Mouse (Mus musculus): ENCODE measurements at regions not wholly inside any gene's neighbourhood (a gene's known extent, or its start where the extent isn't known, plus 50 kb on each side); places are given as distances from the start of the nearest gene placed in this dataset.

DNA sequence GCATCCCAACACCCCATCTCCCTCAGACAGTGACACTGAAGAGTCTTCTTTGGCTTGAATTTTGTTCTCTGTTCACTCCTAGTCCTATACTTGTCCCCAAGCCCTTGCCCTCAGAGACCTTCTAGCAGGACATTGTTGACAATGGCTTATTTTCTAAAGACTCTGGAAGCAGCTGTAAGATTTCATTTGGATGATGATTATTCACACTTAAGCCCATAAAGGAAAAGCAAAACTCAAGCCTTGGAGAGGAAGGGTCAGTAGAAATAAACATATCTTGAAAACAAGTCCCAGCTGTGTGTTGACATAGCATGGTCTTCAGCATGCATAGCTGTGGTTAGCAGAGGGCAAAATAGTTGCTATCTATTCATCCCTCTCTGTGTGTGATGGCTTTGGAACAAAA, 59.9 kb upstream of the Cdh11 start:
- no peak for DNase-seq

DNA sequence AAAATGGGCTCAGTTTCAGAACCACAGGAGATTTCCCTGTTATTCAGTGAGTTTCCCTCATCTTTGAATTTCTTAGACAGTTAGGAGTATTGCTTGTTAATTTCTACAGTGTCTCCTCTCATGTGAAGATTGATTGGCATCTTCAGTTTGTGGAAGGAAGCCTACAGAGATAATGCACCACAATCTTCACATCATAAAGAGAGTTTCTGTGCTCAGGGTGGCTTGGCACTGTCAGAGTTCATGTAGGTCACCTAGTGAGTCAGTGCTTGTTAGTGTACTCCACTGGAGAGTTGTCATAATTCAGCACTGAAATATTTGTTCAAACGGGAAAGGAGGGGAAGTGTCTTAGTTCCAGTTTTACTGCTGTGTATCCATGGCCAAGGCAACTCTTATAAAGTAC, 74.6 kb upstream of the Cdh11 start:
- DNase-seq, result no peak

DNA sequence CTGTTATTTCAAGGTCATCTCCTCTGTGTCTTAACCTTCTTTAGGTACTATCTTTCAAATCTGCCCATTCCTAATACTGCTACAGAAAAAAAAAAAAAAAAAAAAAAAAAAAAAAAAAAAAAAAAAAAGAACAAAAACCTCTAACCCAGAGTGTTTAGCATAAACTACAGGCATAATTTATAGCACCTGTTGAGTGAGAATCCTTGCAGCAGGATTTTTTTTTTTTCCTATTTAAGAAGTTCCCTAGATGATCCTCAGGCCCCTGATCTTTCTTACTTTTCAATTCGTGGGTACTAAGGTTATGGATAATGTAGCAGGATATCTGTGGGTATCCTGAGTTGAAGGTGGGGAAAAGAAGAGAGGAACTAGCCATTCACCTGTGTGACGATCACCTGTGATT, 114.1 kb upstream of the Cdh11 start:
- DNase-seq, result no peak

DNA sequence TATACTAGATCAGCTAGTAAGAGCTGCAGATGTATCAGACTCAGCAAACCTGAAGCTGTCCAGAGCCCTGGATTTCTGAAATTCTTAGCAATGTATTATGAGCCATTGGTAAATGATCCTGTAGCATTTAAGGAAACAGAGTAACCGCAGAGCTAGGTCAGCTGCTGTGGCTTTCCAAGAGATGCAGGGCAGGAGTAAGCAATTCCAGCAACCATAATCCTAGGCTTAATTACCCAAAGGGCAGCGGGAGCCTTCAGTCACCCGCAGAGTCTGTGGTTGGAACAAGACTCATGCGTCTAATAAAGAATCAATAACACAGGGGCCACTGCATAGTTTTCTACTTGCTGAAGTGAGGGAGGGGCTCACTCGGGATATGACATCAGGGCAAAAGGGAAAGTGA, 115.2 kb upstream of the Cdh11 start:
- no peak for DNase-seq

DNA sequence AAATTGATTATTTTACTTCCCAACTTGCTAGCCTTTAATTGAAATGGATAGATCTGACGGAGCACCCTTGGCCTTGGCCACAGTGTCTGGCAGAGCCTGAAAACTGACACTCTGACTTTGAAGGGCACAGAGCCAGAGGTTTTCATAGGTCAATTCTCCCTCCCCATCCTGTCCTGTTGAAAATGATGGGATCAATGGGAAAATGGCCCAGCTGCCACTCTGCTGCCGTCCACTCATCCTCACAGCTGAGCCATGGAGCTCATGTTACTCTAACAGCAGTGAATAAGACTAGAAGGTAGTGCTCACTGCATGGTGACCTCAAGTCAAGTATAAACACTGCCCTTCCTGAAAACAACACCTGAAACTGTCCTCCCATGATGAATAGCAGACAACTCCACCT, 122.0 kb upstream of the Cdh11 start:
- DNase-seq, result no peak

DNA sequence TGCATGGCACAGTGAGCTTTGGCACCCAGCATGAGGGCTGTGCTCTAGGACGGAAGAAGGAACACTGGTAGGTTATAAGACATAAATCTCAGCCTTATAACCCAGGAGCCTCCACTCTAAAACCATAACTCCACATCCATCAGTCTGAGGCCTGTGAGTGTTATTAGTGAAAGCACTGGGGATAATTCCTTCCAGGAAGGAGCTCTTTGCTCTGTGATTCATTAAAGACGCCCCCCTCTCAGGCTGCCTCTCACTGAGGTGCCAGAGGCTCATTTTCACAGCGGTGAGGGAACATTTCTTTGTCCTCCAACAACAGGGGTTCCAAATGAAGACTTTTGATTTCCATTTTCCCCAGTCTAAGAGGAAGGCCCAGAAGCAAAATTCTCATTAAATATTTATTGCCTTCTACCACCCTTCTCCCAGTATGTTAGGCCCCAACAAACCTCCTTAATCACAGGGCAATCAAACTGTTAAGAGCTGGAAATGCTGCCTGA, 145.9 kb upstream of the Cdh11 start:
- DNase-seq, result no peak

DNA sequence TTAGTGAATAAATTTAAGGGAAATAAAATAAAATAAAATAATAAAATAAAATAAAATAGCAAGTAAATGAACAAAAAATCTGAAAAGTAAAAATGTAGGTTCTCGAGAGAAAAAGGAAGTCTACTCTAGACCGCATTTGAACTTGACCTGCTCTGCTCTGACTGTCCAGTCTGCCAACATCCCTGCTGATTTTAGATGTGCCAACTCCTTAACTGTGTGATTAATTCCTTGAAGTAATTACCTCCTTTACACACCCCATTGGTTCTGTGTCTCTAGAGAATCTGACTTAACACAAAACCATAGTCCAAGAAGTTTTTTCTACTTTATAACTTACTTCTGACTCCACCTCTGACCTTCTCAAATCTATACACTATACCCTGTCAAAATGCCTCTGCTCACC, 153.3 kb upstream of the Cdh11 start:
- DNase-seq, result no peak

DNA sequence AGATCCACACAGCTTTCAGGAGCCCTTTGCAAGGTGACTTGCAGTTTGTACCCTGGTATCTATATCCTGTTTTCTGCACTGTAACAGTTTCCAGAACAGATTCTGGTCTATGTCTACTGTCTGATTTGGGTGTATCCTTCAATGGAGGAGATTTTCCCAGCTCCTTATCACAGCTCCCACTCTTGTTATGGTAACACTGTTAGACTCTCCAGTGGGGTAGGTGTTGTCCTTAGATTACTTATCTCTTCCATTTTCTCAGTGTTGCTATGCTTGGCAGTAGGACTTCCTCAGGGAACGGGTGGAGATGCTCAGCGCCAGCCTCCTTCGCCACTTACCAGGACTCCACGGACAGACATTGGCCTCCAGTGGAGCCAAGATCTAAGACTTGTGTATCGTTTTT, 160.1 kb upstream of the Cdh11 start:
- no peak for DNase-seq

DNA sequence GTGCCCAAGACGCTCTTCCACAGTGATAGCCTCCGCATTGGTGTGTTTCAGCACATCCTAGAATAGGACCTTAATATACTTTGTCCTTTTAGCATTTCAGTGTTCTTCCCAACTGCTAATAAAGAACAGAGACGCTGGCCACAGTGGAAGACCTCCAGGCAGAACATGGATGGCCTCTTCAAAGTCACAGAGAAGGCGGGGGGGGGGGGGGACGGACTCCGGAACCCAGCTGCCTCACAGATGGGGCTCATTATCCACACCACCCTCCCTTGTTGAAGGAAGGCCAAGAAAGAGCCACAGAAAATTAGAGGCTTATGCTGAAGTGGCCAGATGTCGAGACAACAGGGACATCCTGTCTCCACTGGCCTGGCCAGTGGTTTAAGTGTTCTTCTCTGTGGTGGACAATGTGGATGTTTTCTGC, 192.7 kb upstream of the Cdh11 start:
- no peak for DNase-seq

DNA sequence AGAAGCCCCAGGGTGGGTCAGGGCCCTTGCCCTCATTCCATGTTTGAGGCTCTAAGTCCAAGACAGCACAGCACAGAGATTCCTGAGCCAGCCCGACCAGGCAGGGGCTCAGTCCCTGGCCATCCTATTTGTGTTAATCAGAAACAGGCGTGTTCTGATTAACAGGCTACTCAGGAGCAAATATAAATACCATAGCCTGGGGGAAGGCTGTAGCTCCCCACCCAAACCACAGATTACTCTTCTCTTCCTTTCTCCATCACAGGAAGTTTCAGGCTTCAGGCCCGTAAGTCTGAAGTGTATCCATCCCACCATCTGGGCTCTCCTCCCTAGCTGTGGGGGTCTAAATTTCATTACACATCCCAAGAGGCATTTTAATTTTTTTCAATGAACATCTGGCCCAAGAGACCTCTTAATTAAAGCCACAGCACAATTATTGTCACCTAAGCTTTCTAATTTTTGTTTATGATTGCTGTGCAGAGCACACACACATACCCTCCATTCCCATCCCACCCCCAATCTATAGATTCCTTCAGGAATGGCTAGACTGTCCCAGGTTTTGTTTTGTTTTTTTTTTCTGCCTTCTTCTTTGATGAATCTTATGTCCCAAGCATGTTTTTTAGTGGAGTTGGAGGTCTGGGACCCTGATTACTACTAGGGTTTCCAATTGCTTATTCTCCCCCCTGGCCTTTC, 197.9 kb upstream of the Cdh11 start:
- DNase-seq, result no peak

DNA sequence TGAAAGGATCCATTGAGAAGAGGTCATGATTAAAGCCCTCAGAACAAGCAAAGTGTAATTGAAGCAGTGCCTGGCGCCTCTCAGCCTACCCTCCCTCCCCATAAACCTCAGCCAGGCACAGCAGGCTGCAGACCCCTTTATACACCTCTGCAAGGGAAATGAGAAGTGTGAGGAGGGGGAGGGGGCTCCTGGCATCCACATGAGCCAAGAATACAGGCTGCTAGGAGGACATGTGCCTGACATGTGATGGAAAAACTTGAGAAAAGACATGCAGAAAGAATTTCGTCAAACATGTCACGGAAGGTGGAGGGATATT, 198.4 kb upstream of the Cdh11 start:
- no peak for DNase-seq

DNA sequence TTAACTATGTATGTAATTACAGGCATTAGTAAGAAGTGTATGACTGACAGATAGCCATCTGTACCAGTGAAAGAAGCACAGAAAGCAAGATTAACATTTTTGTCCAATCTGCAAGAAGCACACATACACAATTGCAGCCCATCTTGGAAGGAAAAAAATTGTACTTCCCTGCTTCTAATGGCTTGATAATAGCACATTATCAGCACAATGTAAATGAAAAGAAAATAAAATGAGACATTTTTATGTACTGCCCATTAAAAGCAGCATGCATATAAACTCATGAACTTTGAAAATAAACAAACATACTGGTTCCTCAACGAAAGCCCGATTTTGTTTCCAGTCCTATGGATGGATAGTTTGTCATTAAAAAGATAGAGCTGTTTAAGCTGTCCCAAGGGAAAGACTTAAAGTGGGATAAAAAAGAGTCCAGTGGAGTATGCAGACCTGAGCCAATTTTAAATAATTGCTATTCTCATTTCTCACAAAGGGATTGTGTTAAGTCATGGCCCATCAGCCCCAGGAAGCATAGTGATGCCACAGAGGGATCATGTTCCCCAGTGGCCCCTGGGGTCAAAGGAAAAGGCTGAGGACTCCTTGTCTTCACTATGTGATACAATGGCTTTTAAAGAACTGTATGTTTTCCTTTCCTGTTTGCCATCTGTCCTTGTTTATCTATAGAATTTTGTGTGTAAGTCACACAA, 222.0 kb upstream of the Cdh11 start:
- no peak for DNase-seq

DNA sequence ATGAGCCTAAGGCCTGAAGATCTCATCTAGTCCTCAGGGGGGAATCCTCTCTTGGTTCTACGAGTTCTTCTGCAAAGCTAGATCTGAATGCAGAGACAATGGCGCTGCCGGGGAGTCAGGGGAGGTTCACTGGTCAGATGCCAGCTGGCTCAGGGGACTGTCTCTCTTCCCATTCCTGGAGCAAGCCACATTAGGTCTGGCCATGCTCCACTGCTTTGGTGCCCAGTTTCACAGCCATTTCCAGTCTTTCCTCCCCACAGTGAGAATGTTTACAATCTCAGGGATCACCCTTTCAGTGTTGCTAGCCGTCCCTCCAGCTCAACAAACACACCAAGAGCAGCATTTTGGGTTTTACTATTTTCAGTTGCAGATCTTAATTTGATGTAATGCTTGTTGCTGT, 233.7 kb upstream of the Cdh11 start:
- peak in 1 of 2 experiments; percentile 1 for DNase-seq

DNA sequence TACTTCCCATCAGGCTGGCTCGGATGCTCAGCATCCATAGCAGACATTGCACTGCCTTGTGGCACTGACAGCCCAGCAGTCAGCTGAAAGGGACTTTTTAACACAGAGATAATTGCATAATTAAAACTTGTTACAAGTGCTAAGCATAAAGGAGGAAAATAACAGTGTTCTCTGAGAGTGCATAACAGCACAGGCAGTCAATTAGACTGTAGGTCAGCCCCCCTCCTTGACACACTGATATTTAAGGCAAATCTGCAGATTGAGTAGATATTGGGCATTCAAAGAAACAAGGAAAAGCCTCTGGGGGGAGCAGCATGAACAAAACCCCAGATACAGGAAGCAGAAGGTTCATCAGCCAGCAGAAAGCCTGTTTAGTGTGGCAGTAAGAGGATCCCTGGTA, 237.8 kb upstream of the Cdh11 start:
- no peak for DNase-seq

DNA sequence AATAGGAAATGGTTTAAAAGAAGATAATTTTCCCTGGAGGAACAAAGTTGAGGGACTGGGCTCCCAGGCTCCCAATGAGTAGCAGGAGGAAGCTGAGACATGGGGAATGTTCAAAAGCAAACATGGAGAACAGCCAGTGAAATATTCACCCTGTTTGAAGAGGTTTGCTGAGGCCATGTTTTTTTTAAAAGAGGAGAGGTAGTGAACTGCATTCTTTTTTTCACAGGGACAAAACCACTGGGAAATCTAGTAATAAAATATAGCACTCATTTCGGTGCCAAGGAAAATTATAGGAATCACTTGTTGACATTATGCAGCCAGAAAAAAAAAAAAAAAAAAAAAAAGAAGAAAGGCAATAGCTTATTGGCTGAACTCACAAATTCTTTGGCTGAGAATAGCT, 246.3 kb upstream of the Cdh11 start:
- DNase-seq, result no peak

DNA sequence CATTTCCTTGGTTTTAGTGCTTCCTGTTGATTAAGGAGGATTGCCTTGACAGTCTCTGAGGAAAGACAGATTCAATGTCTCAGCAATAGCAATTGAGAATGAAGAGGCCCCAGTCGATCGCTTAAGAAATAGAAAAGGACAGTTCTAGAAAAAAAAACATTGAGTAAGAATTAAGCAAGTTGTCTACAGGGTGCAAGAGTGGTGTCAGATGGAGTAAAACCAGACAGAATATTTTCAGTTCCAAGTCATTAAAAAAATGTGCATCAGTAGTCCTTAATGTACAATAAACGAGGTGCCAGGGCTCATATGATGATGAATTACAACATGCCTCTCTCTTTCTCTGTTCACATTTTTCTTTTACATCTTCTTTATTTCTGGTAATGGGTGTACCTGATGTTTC, 248.5 kb upstream of the Cdh11 start:
- no peak for DNase-seq

DNA sequence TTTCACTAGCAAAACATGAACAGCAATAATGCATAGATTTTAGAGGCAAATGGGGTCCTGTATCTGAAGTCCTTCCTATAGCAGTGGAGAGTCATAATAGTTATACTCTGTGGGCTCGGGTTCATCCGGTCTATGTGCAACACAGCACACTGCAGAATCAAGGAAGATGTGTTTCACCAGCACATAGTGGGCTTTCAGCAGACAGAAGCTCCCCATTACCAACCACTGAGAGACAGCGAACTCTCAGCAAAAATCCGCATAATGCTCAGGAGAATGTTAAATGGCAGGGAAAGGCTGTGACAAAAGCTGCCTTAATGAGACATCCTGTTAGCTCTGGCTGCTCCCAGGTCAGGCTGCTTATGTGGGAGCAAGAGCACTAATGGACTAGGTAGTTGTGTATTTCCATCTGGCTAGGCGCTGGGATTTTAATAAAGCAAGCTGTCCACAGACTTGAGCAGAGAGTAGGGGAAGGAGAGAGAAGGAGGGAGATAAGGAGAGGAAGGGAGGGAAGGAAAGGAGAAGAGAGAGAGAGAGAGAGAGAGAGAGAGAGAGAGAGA, 286.7 kb upstream of the Cdh11 start:
- DNase-seq, result no peak

DNA sequence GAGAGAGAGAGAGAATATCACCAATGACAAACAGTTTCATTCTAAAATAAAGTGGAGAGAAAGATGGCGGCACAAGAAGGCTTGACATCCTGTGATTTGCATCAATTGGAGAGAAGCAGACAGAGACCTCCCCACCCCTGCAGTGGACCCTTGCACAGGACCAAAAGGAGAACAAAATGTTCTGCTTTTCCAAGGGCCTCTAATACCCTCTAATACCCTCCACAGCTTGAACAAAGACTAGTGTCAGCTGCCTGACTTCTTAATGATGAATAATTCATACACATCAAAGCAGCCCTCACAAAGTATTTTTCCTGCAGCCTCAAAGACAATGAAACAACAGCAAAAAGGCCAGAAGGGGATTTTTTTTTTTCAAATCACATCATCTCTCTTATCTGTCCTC, 287.2 kb upstream of the Cdh11 start:
- no peak for DNase-seq

DNA sequence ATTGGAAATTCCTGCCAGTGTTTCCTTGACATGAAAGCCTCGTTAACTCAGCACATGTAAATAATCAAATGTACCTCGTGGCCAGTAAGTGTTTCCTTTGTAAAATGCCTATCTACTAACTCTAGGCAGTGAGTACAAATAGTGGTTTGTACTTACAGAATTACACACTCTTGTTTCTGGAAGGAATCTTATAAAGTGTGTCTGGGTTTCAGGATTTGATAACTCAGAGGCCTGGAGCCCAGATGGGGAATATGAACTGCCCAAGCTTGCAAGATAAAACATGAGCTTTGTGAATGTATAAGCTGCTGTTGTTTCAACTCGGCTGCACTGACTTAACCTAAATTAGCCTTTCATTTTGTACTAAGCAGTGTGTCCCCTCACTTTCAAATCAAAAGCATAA, 293.1 kb upstream of the Cdh11 start:
- no peak for DNase-seq

DNA sequence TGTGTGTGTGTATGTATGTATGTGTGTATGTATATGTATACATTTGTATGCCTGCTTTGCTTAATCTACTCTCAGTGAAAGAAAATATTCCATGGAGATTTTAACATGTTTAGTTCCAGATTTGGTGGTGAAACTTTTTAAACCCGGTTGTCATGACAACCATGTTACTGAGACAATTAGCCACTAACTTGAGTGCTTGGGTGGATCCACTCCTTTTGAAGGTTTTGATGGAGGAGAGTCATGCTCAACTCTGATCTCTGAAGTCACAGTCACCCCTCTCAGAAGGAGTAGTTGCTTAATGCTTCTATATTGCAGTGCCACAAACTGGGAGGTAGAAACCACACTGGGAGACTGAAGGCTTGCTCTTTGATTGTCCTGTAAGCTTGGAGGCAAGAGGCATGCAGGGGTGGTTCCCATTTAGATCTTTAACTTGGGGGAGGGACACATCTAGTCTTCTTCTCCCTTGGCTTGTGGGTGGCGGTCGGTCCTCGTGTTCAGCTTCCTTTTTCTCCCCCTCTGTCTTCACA, 301.6 kb upstream of the Cdh11 start:
- no peak for DNase-seq

DNA sequence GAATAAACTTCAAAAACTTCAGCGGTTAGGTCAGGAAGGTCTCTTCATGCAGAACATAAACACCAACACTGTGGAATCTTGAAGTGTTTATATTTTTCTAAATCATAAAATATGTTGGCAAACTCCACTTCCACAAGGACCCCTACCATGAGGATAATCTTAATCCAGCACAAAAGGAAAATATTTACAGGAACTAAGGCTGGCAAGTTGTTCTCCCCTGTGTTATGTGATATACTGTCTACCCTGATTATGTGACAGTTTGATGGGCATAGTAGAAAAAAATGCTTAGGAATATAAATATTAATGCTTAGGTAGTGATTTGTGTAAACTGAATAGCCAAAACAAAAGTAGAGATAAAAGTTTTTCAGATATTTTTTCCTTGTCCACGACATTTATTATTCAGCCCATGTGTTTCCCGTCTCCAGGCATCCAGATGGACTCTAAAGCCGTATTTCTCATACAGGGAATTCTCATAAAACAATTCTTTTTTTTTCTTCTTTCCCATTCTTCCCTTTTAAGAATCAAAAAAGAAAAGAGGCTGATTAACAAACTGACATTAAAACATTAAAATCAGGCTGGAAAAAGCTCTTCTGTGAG, 311.2 kb upstream of the Cdh11 start:
- DNase-seq, result no peak

DNA sequence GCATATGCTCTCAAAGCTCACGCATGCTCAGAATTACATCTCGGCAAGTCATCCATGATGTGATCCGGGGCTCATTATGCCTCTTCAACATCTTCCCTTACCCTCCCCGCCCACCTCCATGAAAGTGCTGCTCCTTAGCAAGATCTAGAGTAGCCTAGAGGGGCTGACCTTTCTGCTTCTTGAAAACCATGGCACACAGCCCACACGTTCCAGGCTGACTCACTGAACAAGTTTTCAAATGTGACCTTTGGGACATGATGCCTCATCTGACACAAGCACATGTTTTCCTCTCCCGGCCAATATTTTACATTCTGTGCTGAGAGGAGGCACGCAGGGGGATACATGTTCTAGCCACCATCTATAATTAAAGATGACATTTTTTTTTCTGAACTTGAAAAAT, 340.1 kb upstream of the Cdh11 start:
- no peak for DNase-seq

DNA sequence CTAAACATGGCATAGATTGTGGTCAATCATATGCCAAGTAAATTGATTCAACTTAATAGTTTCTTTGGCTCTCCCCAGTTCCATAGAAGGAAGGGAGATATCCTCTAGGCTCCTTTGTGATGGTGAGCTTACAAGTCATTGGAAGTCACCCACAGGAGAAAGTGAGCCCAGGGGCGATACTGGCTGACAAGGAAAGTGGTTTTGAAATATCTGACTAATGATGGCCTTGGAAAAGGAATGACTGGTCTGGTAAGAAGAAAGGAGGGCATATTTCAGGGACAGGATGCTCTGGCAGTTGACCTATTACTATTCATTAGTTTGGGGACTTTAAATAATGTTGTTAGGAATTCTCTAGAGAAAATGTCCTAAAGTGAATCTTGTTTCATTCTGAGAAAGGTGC, 352.7 kb upstream of the Cdh11 start:
- DNase-seq, result no peak

DNA sequence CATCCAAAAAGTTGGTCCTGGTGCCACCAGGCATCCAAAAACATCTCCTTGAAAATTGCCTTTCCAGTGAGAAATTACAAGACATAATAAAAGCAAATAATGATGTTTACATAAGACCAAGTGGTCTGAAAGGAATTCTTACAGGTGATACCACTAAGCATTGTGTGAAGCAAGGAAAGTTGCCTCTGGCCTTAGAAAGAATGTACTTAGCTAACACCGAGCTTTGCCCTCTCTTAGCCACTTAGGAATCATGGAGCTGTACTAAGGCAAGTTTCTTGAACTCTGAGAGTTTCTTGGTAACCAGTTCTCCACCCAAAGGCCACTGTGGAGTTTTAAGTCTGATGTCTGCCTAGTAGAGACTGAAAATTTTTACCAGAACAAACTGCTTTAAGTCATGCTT, 359.4 kb upstream of the Cdh11 start:
- DNase-seq, result no peak

All from spleen, adult 18-20 months (tissue).